32 mouse cellular contexts compared by ENCODE assay signal in the genomic region with DNA sequence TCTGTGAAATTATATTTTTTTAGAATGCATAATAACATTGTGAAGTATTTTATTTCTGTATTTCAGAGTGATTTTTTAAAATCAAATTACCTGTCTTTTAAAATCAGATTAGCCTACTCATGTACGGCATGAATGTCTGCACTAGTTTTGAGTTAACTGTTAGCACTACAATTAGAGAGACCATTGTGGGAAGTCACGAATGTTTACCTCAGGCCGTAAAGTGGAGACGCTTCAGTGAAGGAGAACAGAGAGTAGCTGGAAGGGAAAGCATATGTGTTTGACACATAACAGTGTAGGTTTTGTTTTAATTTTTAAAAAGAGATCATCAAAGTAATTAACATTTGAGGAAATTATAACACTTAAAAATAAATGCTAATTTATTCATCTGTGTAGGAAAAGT. TPM values are rescaled to one million over a fixed set of nuclear protein-coding genes. Genes with fewer than 3 reads are reported as not detected.
"Had no signal": no experiment of that assay in that cellular context is flagged by ENCODE, and none has a peak within 500 bp of the region (broad histone marks: within the 10 kb centered on the region; RNA-seq: fewer than 3 reads in every experiment).

No protein-coding gene starts in this region.

- H3K27me3 ChIP-seq: embryonic facial prominence, embryonic 12.5 days; embryonic facial prominence, embryonic 13.5 days; embryonic facial prominence, embryonic 15.5 days; forebrain, embryonic 12.5 days; forebrain, embryonic 13.5 days; forebrain, embryonic 15.5 days had no signal

- ATAC-seq: forebrain, embryonic 13.5 days; forebrain, embryonic 14.5 days; forebrain, embryonic 15.5 days; forebrain, embryonic 16.5 days; forebrain, postnatal 0 days had no signal

- H3K4me3 ChIP-seq: embryonic facial prominence, embryonic 10.5 days; embryonic facial prominence, embryonic 12.5 days; embryonic facial prominence, embryonic 13.5 days; embryonic facial prominence, embryonic 15.5 days; erythroblast, embryonic 14.5 days; forebrain, embryonic 10.5 days; forebrain, embryonic 12.5 days; forebrain, embryonic 13.5 days; forebrain, embryonic 15.5 days; gastrocnemius, adult 2 months; heart, adult 2 months had no signal

- H3K4me2 ChIP-seq: embryonic facial prominence, embryonic 12.5 days; embryonic facial prominence, embryonic 13.5 days; embryonic facial prominence, embryonic 15.5 days; forebrain, embryonic 12.5 days; forebrain, embryonic 13.5 days; forebrain, embryonic 15.5 days had no signal

- DNase-seq: cerebellum, adult 2 months; cerebellum, adult 8-10 months; cerebellum, adult 9-10 months; cerebellum, adult 9-11 months; cerebellum, postnatal 10 days; cerebellum, postnatal 14 days; cerebellum, postnatal 25 days; cerebellum, postnatal 36 days; embryo, embryonic 11 days; forebrain, postnatal 0 days; gastrocnemius, adult 2 months; gastrocnemius, postnatal 10 days; gastrocnemius, postnatal 14 days; gastrocnemius, postnatal 25 days; gastrocnemius, postnatal 36 days; heart, adult 11 months; heart, adult 18-20 months; heart, adult 2 months had no signal

- H3K4me1 ChIP-seq: embryonic facial prominence, embryonic 10.5 days; embryonic facial prominence, embryonic 12.5 days; embryonic facial prominence, embryonic 13.5 days; embryonic facial prominence, embryonic 15.5 days; forebrain, embryonic 10.5 days; forebrain, embryonic 12.5 days; forebrain, embryonic 13.5 days; forebrain, embryonic 15.5 days had no signal

- H3K27ac ChIP-seq: embryonic facial prominence, embryonic 10.5 days; embryonic facial prominence, embryonic 12.5 days; embryonic facial prominence, embryonic 13.5 days; embryonic facial prominence, embryonic 15.5 days; forebrain, embryonic 10.5 days; forebrain, embryonic 12.5 days; forebrain, embryonic 13.5 days; forebrain, embryonic 15.5 days; gastrocnemius, adult 2 months; heart, adult 2 months had no signal

- H3K9ac ChIP-seq: embryonic facial prominence, embryonic 12.5 days; embryonic facial prominence, embryonic 13.5 days; embryonic facial prominence, embryonic 15.5 days; forebrain, embryonic 12.5 days; forebrain, embryonic 13.5 days; forebrain, embryonic 15.5 days; forebrain, postnatal 0 days had no signal

- H3K36me3 ChIP-seq: embryonic facial prominence, embryonic 10.5 days; embryonic facial prominence, embryonic 12.5 days; embryonic facial prominence, embryonic 13.5 days; embryonic facial prominence, embryonic 15.5 days; forebrain, embryonic 10.5 days; forebrain, embryonic 12.5 days; forebrain, embryonic 15.5 days had no signal

- H3K9me3 ChIP-seq: embryonic facial prominence, embryonic 10.5 days; embryonic facial prominence, embryonic 12.5 days; embryonic facial prominence, embryonic 13.5 days; embryonic facial prominence, embryonic 15.5 days; forebrain, embryonic 10.5 days; forebrain, embryonic 13.5 days; forebrain, embryonic 15.5 days had no signal

RNA-seq across cellular contexts. Expression of a gene that starts 21.1 kb away (rescaled TPM):
- polyA plus RNA-seq: cortical plate, adult 2 months; erythroblast, embryonic 14.5 days; forebrain, embryonic 11.5 days; forebrain, embryonic 13.5 days; forebrain, embryonic 15.5 days; forebrain, embryonic 16.5 days; frontal cortex, adult 2 months had no signal
